Mouse (Mus musculus) left cerebral cortex, adult 9 months (tissue): ENCODE data around the gene Tada1.

Experiments
- DNase-seq, 2 experiments: peaks; one replicate each; pipeline ENCODE4 v3.0.0; 2022; ENCODE audit warnings: low spot score in 2 of 2

Tada1 gene

DNA sequence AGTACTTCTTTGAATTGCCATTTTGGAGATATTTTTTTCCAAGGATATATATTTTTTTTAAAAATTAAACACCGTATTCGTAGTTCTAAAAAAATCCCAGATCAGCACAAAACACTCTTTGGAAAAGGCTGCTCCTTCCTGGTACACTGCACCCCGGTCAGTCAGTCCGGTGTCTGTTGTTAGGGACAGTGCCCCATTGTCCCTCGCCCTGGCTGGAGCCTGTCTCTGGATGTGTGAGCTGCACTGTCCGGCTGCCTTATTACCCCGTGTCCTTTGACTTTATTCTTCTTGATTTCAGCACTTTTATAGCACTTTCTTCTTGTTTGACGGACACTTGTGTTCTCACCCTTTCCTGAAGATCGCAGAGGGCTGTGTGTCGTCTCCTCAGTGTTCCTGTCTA lies 5.7 kb downstream of the Tada1 start:
- DNase-seq, result no peak

DNA sequence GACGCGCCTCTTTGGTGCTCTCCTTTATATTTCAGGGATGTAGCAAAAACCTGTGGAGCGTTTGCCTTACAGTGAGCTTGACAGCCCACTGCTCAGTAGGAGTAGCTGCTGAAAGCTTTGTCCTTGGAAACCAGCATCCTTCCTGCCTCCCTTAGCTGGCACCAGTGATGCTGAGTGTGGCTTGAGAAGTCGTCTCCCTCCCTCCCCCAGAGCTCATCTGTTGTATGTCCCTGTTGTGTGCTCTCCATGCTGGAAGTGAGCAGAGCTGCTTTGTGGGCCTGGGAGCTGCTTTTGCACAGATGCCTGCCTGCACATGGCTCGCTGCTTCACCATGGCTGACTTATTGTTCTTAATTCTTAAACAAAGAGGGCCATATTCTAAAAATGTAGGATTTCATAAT lies 6.5 kb downstream of the Tada1 start:
- DNase-seq, result no peak

DNA sequence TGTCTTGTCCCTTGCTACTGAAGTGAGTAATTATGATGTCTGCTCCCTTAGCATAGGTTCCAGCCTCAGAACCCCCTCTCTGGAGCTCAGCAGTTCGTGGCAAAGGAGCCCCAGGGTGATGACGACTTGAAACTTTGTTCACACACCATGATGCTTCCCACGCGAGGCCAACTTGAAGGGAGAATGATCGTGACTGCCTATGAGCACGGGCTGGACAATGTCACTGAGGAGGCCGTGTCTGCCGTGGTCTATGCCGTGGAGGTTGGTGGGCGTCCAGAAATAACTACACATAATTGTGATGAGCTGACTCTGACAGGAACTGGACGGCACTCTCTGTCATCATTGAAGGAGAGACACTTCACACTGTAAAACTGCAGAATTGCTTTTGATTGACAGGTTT lies 9.6 kb downstream of the Tada1 start:
- DNase-seq, result no peak

DNA sequence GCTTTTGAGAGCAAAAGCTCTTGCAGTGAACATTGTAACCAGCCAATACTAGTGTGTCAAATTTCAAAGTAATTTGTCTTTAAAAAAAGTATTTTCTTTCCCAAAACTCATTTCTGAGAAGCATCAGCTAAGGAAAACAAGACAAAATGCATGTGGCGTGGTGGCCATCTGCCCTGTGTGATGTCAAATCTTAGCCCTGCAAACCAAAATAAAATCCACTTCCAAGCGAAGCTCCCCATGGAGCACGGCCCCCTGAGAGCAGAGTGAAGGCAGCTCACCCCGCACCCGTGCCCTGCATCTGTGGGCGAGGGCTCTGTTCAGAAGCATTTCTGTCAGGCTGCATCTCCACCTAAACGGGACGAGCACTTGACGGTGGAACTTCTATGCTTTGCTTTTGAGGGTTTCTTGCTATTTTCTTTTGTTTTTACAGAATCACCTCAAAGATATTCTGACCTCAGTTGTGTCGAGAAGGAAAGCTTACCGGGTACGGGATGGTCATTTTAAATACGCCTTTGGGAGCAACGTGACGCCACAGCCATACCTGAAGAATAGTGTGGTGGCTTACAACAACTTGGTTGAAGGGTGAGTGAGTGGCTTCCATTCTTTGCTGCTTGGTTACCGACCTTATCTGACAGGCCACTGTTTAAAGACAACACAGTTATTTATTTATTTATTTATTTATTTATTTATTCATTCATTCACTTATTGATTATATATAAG lies 10.7 kb downstream of the Tada1 start:
- no peak for DNase-seq

DNA sequence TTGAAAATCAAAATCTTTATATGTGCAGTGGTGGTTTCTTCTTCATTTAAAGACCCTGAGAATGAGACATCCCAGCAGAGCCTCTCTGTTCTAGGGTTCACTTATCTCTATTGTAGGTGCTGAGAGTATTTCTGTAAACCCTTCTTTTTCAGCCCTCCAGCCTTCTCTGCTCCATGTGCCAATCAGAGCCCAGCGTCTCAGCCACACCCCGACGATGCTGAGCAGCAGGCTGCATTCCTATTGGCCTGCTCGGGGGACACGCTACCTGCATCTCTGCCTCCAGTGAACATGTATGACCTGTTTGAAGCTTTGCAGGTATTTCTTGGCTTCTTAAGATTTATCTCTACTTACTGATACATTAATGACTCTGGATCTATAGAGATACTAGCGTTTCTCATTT lies 12.8 kb downstream of the Tada1 start:
- no peak for DNase-seq

DNA sequence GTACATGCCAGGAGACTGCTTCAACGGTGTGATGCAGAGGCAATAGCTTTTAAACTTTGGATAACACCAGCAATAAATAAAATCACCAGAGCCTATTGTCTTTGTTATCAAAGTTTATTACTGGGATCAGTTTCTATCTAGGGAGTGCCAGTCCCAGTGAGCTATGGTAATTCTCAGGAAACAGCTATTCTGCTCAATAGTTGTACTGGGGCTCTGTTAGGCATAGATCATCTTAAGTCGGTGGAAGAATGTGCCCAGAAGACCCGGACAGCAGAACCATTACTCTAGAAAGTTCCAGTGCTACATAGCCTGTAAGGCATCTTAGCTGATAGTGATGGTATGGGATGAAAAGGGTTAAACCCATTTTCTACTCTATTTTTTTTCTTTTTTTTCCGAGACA lies 15.9 kb downstream of the Tada1 start:
- DNase-seq, result no peak

DNA sequence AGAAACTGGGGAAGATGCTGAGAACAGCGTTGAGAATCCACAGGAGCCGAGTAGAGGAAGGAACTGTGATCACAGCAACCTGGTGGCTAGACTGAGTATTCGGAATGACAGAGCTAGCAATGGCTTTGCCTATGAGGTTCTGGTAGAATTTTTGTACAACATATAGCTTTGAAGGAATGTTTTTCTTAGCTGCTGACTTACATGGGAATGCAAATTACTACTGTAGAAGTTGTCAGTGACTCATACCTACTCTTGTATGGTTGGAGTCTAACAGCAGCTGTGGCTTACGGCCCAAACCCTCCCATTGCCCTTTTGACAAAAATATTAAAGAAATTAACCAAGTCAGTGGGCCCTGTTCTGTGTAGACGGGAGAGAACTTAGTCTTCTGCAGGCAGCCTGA lies 16.8 kb downstream of the Tada1 start:
- DNase-seq, result no peak

DNA sequence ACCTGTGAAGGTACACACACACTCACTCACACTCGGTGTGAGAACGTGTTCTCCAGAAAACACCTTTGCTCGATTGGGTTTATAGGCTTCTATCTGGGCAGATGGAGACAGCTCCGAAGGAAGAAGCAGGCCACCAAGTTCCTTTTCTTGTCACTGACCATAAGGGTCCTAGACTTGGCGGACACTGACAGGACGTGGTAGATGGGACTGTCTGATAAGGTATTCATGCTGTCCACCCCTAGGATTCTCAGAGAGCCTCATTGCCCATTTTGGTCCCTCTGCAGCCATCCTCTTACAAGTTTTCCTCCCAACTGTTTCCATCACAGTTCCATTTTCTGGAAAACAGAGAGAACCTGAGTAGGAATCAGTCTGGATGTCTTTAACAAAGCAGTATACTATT lies 17.5 kb downstream of the Tada1 start:
- no peak for DNase-seq

DNA sequence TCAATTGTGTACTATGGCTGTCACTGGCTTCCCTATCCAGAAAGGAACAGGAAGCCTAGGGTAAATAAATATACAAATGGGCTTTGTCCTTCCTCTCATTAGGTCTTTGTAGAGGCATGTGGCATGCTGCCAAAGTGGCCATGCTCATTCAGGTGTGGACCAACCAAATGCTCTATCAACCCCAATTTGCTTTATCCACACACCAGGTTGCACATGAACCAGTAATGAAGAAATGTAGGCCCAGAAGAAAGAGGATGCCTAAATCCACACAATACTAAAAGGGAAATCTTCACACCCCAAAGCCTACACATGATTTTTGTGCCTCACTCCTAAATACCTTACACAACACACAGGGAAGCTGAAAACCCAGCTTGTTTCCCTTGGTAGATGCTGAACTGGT lies 22.6 kb downstream of the Tada1 start:
- DNase-seq, result no peak

DNA sequence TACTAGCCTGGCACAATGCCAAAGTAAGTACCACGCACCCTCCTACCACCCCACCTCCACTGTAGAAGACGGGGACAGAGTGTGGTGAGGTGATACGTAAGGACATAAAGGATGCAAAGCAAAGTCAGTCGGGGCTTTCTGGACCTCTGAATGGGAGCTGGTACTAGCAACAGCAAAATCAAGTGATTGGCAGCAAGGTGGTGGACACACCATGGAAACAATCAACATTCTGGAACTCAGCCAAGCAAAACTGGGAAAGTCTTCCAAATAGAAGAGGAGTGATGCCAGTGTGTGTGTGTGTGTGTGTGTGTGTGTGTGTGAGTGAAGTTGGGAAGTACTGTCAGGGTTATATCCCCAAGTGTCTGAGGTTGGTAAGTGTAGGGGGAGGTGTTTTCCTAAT lies 23.1 kb downstream of the Tada1 start:
- DNase-seq, result no peak

DNA sequence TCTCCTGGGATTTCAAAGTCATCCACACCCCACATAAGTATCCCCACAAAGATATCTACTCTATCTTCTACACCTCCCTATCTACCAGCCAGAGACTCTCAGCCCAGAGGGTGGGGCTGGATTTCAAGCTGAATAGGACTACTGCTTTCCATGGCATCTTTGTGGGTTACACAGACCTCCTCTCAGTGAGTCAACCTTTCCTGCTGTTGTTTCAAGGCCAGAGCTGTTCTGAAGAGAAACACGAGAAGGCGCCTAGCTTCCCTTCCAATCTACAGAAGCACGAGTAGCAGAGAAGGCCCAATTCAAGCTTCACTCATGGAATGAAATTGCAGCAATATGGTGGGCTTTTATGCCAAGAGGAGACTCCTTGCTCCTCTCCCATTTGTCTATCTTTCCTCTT lies 24.9 kb downstream of the Tada1 start:
- DNase-seq, result no peak

DNA sequence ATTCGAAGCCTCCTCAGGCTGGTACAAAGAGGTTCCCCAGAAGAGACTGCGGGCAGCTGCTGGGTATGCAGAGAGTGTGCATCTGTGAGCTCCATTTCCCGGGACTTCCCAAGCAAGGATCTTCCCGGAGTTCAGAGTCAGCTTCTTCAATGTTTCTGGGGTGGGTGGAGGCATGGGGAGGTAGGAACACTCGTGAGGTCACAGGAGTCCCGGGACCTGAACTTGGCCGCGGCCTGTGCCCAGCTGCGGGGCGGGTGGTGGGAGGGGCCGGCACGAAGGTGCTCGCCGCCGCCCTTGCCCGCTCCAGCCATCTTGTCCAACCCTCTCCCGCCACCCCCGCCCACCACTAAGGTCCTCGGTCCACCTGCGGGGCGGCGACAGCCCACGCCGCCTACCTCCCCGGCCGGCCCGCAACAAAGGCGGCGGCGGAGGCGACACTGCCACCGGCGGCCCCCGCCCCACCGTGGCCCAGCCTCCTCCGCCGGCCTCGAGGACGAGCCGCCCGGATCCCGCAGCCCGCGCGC lies 30.3 kb downstream of the Tada1 start:
- no peak for DNase-seq

DNA sequence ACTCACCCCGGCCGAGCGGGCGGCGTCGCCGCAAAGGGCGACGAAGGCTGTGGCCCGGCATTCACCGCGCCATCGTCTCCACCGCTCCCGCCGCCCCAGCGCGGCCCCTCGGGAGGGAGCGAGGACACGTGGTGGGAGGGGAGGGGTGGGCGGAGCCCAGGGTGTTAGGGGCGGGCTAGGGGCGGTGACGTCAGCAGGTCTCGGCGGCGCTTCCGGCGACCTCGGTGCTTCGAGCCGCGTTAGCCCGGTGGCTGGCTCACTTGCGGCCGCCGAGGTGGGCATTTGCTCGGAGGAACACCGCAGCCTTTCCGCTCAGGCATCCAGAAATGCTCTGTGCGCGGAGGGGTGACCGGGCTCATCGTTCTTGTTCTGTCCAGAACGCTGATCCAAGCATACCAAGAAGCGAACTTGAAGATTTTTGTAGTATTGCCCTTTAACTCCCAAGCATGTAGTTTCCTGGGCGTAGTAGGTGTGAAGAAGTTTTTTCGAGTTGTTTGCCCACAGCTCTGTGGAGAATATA lies 30.9 kb downstream of the Tada1 start, which contains the start of gene Pogk:
Gene Pogk, minus strand, starts transcription at position 163 of the 520 bp plus-strand sequence.
- DNase-seq, result peak in 1 of 2 experiments; percentile 49

DNA sequence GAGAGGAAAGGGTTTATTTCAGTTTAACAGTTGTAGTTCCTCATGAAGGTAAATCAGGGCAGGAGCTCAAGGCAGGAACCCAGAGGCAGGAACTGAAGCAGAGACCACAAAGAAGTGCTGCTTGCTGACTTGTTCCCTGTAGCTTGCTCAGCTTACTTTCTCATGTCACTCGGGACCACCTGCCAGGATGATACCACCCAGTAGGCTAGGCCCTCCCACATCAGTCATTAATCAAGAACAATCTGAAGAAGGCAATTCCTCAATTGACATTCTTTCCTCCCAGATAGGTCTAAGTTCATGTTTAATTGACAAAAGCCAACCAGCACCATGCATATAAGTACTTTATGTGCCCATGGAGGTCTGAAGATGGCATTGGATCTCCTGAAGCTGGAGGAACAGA lies 32.6 kb downstream of the Tada1 start:
- no peak for DNase-seq

DNA sequence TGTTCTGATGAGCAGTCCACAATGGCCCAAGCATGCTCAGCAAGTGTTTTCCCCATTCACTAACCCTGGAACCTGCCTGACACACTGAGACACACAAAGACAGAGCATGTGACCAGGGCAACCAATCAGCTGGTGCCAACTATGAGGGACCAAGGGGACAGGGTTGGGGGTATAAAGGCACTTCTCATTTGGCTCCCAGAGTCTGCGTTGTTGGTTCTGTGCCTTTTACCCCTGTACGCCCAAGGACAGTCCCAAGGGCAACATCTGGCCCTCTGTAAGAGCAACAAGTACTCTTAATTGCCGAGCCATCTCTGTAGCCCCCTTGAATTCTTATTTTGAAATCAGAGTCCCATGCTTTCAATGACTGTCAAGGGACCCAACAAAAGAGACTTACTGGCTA lies 33.4 kb downstream of the Tada1 start:
- DNase-seq, result no peak

DNA sequence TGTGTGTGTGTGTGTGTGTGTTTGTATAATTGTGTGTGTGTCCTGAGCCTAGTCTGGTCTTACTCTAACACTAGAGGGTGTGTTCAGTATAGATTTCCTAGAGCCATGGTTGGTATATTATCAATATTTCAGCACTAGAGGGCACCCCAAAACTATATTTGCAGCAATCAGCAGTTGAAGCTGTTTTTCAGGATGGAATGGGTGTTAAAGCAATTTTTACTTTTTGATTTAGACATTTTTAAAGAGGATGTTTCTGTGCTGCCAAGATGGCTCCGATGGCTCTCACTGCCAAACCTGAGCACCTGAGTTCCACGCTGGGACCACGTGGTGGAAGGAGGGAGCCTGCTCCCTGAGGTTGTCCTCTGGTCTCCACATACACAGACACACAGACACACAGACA lies 50.2 kb downstream of the Tada1 start:
- DNase-seq, result peak in 1 of 2 experiments; percentile 56

DNA sequence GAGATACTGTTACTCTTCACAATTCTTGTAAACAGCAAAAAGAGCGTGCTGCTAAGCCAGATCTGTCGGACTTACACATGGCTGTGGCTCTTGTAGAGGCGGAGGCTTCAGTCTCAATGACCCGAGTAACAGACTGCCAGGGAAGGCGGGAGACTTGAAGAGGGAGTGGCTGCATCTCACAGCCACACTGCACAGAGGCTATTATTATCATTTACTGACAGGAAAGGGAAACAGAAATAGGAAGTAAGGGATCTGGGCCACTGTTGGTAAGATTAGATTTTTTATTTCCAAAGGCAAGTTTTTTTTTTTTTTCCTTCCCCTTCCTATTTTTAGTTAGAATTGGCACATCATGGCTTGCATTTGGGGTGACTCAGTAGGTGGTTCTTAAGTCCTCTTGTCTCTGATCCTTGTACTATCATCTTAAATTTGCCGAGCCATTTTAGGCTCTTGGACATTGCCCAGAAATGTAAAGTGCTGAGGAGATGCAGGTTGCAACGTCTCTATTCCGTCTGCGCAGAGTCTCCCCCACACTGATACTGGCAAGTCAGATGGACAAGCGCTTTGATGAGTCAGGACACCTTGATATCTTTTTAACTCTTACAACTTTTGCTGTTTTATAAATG lies 51.0 kb downstream of the Tada1 start:
- DNase-seq, result peak; percentile 35 to 40

DNA sequence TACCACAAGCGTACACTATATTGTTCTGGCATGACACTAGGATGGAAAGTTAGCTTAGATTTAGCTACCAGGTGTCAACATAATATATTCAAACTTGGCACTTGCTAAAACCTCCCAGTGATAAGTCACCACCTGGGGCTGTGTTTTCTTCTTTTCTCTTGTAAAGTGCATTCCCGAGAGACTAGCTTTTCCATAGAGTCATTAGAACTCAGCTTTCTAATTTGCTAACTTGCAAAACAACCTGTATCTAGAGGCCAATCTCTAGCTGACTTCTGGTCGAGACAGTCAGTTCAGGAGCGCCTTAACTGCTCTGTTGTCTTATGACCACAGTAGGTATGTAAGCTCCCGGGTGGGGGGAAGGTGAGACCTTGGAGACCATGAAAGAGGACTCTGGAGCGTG lies 60.5 kb downstream of the Tada1 start:
- no peak for DNase-seq

DNA sequence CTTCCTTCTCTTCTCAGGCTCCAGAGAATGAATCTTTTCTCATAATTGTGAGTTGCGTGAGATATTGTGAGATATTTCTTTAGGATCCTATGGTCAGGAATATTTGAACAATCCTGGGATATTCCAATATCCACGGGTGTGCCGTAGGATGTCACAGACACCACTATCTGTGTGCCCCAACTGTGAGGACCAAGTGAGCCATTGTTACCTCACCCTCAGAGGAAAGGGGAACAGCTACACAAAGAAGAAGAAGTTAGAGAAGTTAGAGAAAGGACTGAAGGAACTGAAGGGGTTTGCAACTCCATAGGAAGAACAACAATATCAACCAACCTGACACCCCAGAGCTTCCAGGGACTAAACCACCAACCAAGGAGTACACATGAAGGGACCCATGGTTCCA lies 63.1 kb downstream of the Tada1 start:
- DNase-seq, result no peak
